Mouse (Mus musculus): ENCODE measurements around the gene Mcoln1. TPM values are rescaled to one million over a fixed set of nuclear protein-coding genes. Genes with fewer than 3 reads are reported as not detected.

Gene Mcoln1
- polyA plus RNA-seq, 1 experiment from 2014 or later: 105 TPM

DNA sequence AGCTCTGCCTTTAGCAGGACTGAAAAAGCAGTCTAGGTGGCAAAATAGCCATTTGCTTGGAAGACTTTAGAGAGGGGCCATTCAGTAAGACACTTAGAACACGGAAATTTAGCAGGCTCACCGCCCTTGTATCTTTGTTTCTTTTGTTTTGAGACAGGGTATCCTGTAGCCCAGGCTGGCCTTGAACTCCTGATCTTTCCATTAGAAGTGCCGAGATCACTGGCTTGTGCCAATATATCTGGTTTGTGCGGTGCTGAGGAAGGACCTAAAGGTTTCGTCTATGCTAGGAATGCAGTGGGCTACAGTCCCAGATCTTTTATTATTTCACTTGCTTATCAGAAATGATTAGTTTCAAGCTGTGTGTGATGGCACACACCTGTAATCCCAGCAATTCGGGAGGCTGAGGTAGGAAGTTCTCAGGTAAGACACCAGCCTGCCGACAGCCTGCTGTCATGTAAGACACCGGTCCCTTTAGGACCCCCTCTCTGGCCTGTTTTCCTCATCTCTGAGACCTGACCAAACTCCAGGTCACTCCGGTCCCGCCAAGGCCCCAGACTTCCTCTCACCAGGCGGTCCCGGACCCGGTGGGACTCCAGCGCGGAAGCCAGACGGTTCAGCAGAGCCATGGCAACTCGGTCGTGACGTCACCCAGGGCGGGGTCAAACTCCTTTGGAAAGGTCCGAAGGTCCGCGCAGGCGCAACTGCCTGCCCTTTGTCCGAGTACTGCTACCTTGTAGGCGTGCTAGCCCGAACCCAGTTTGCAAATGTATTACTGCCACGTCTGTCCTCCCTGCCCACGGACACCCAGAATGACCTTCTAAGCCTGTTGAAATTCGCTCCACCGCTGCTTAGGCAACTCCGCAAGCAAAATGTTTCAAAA lies 33.0 kb upstream of the Mcoln1 start, which contains the start of gene Pex11g:
Gene Pex11g (minus strand): TSS at position 675 of the 880 bp plus-strand sequence.
- H3K9ac ChIP-seq (ENCODE audit: low read depth, low read length): peak within 1 kb of the TSS; percentile 50
- peak; percentile 97 for ATAC-seq
- no peaks in the 10 kb centered on the region; the same call in 1 of the 2 replicates for H3K36me3 ChIP-seq (ENCODE audit: control insufficient read depth, insufficient read depth)
- peaks cover 4% of the 10 kb centered on the region; the same call in 1 of the 2 replicates for H3K4me1 ChIP-seq (replicated peaks; ENCODE audit: control insufficient read depth, insufficient read depth, low read length)
- peak within 1 kb of the TSS; percentile 71 for H3K4me2 ChIP-seq (replicated peaks; ENCODE audit: low read depth)
- H3K27ac ChIP-seq (ENCODE audit: low read depth, low read length): peak within 1 kb of the TSS; percentile 75
- H3K9me3 ChIP-seq (ENCODE audit: control insufficient read depth): no peaks in the 10 kb centered on the region
- TF ChIP-seq CTCF (IDR thresholded peaks at IDR 0.05; ENCODE audit: low read depth): no peak
- H3K4me3 ChIP-seq (ENCODE audit: low read depth, low read length): peak within 1 kb of the TSS; percentile 57
- no peaks in the 10 kb centered on the region for H3K27me3 ChIP-seq (replicated peaks; ENCODE audit: control insufficient read depth, insufficient read depth, low read length)
- WGBS: 4% methylated on average over 32 of the region's 32 CpGs

- no peak for ATAC-seq
- Histone ChIP-seq H3K36me3 (ENCODE audit: control insufficient read depth, insufficient read depth) (no peaks in the 10 kb centered on the region; the same call in 1 of the 2 replicates), H3K27ac (ENCODE audit: low read depth, low read length) (peak overlapping the region; percentile 75), H3K4me3 (ENCODE audit: low read depth, low read length) (peak overlapping the region; percentile 57), H3K9me3 (ENCODE audit: control insufficient read depth) (no peaks in the 10 kb centered on the region), H3K4me1 (replicated peaks; ENCODE audit: control insufficient read depth, insufficient read depth, low read length) (peaks cover 4% of the 10 kb centered on the region; the same call in 1 of the 2 replicates), H3K27me3 (replicated peaks; ENCODE audit: control insufficient read depth, insufficient read depth, low read length) (no peaks in the 10 kb centered on the region), H3K4me2 (replicated peaks; ENCODE audit: low read depth) (peak overlapping the region; percentile 71), H3K9ac (ENCODE audit: low read depth, low read length) (no peak overlapping the region)
- 49% methylated on average over 9 of the region's 9 CpGs for WGBS
- no peak for TF ChIP-seq CTCF (IDR thresholded peaks at IDR 0.05; ENCODE audit: low read depth)
These were observed 32.2 kb upstream of the Mcoln1 start for GRCm38 (mm10) chr8:3467886-3468545.

DNA sequence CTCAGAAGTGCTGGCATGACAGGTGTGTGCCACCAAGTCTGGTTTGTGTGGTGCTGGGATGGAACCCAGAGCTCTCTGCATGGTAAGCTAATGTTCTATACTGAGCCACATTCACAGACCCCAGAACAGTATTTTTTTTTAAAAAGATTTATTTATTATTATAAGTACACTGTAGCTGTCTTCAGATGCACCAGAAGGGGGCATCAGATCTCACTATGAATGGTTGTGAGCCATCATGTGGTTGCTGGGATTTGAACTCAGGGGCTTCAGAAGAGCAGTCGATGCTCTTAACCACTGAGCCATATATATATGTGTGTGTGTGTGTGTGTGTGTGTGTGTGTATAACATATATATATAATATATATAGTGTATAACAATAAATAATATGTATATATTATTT lies 31.4 kb upstream of the Mcoln1 start:
- H3K4me2 ChIP-seq (replicated peaks; ENCODE audit: low read depth): no peak overlapping the region
- H3K27me3 ChIP-seq (replicated peaks; ENCODE audit: control insufficient read depth, insufficient read depth, low read length): no peaks in the 10 kb centered on the region
- peak; percentile 41; the same call in 1 of the 2 replicates for TF ChIP-seq CTCF (IDR thresholded peaks at IDR 0.05; ENCODE audit: low read depth)
- H3K9ac ChIP-seq (ENCODE audit: low read depth, low read length): no peak overlapping the region
- ATAC-seq: no peak
- no peak overlapping the region for H3K4me3 ChIP-seq (ENCODE audit: low read depth, low read length)
- H3K9me3 ChIP-seq (ENCODE audit: control insufficient read depth): no peaks in the 10 kb centered on the region
- WGBS: 93% methylated on average over 1 of the region's 1 CpGs
- H3K36me3 ChIP-seq (ENCODE audit: control insufficient read depth, insufficient read depth): no peaks in the 10 kb centered on the region
- no peak overlapping the region for H3K27ac ChIP-seq (ENCODE audit: low read depth, low read length)
- peaks cover 4% of the 10 kb centered on the region; the same call in 1 of the 2 replicates for H3K4me1 ChIP-seq (replicated peaks; ENCODE audit: control insufficient read depth, insufficient read depth, low read length)

DNA sequence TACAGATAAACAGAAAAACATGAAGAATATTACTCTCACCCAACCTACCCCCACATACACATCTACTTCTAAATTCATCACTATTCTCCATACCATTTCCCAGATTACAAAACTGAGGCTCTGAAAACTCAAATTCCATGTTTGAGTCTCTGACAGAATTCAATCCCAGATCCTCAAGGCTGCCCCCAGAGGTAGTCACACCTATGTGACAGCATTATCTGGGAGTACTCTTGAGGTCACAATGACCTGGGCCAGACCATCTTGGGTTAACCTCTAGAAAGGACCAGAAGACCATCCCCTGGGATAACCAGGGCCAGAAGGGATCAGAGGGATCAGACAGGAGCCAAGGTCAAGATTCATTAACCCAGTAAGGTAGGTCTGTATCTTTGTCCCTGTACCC lies 29.7 kb upstream of the Mcoln1 start, which contains the start of gene Tex45:
Gene Tex45 (plus strand): TSS at position 301 of the 400 bp plus-strand sequence.
- TF ChIP-seq CTCF (IDR thresholded peaks at IDR 0.05; ENCODE audit: low read depth): no peak
- H3K4me2 ChIP-seq (replicated peaks; ENCODE audit: low read depth): no peak within 1 kb of the TSS

GRCm38 (mm10) chr8:3475715-3476429 lies 24.4 kb upstream of the Mcoln1 start:
- 21% methylated on average over 37 of the region's 37 CpGs for WGBS
- H3K27ac ChIP-seq (ENCODE audit: low read depth, low read length): no peak overlapping the region
- H3K4me3 ChIP-seq (ENCODE audit: low read depth, low read length): peak overlapping the region; percentile 23
- H3K27me3 ChIP-seq (replicated peaks; ENCODE audit: control insufficient read depth, insufficient read depth, low read length): peaks cover 6% of the 10 kb centered on the region; the same call in 1 of the 2 replicates
- no peaks in the 10 kb centered on the region for H3K4me1 ChIP-seq (replicated peaks; ENCODE audit: control insufficient read depth, insufficient read depth, low read length)
- peak; percentile 33; the same call in 1 of the 2 replicates for ATAC-seq
- H3K36me3 ChIP-seq (ENCODE audit: control insufficient read depth, insufficient read depth): no peaks in the 10 kb centered on the region
- H3K9ac ChIP-seq (ENCODE audit: low read depth, low read length): peak overlapping the region; percentile 26; the same call in 1 of the 2 replicates
- TF ChIP-seq CTCF (IDR thresholded peaks at IDR 0.05; ENCODE audit: low read depth): no peak
- H3K4me2 ChIP-seq (replicated peaks; ENCODE audit: low read depth): peak overlapping the region; percentile 52
- H3K9me3 ChIP-seq (ENCODE audit: control insufficient read depth): no peaks in the 10 kb centered on the region

More for the DNA sequence above, 29.7 kb upstream of the Mcoln1 start, which contains the start of gene Tex45:
- Histone ChIP-seq H3K9ac (ENCODE audit: low read depth, low read length) (no peak within 1 kb of the TSS), H3K27me3 (replicated peaks; ENCODE audit: control insufficient read depth, insufficient read depth, low read length) (peaks cover 2% of the 10 kb centered on the region; the same call in 1 of the 2 replicates), H3K4me3 (ENCODE audit: low read depth, low read length) (no peak within 1 kb of the TSS), H3K36me3 (ENCODE audit: control insufficient read depth, insufficient read depth) (no peaks in the 10 kb centered on the region), H3K9me3 (ENCODE audit: control insufficient read depth) (no peaks in the 10 kb centered on the region), H3K4me1 (replicated peaks; ENCODE audit: control insufficient read depth, insufficient read depth, low read length) (peaks cover 4% of the 10 kb centered on the region; the same call in 1 of the 2 replicates), H3K27ac (ENCODE audit: low read depth, low read length) (no peak within 1 kb of the TSS)
- no peak for ATAC-seq
